Mouse (Mus musculus): ENCODE data around the gene Aox1. TPM values are rescaled to one million over a fixed set of nuclear protein-coding genes. Genes with fewer than 3 reads are reported as not detected.

Aox1 gene
- polyA plus RNA-seq, 1 experiment from 2014 or later = 0.09 TPM

Other genes starting within 250 kb of the Aox1 start
- 19.3 TPM in 2 replicates for gene Sgo2a, start 34.0 kb upstream of the Aox1 start, polyA plus RNA-seq (2015; fragmentation: Nextera tagmentation; extraction: Ambion mirVana)
- gene Kctd18, start 11.0 kb upstream of the Aox1 start, polyA plus RNA-seq (2015; fragmentation: Nextera tagmentation; extraction: Ambion mirVana) = 23.7 and 25.0 TPM in 2 replicates
- not detected in 2 replicates for gene Aox3, start 83.2 kb downstream of the Aox1 start, polyA plus RNA-seq (2015; fragmentation: Nextera tagmentation; extraction: Ambion mirVana)
- 0.11 and 0.12 TPM in 2 replicates for gene Aox4, start 180.5 kb downstream of the Aox1 start, polyA plus RNA-seq (2015; fragmentation: Nextera tagmentation; extraction: Ambion mirVana)
- gene Aox2, start 248.4 kb downstream of the Aox1 start, polyA plus RNA-seq (2015; fragmentation: Nextera tagmentation; extraction: Ambion mirVana) = 0.06 TPM in 1 of 2 replicates, not detected in the other

All from forebrain, embryonic 13.5 days (tissue).